Mouse (Mus musculus) heart, adult 2 months (tissue): ENCODE data around the gene Crip2.

Experiments used
- CTCF ChIP-seq: fragments of 200-600 bp; IDR thresholded peaks from 2 replicates; pipeline ENCODE4 v1.8.1; 2022; ENCODE audit warnings: antibody characterized with exemption, mild to moderate bottlenecking, moderate library complexity
- EP300 ChIP-seq: fragments of 200-500 bp; IDR thresholded peaks from 2 replicates; pipeline ENCODE4 v1.6.1; 2011; ENCODE audit warnings: low read depth, low read length, control low read depth; ENCODE audit not compliant: insufficient read depth
- POLR2A ChIP-seq: fragments of 200-500 bp; IDR thresholded peaks from 2 replicates; pipeline ENCODE4 v1.6.1; 2011; ENCODE audit warnings: mild to moderate bottlenecking, low read depth, low read length, control low read depth; ENCODE audit not compliant: insufficient read depth

- TF ChIP-seq EP300: no peak
- TF ChIP-seq CTCF: no peak
- TF ChIP-seq POLR2A: no peak
Measured at GRCm38 (mm10) chr12:113150591-113150990, 10.6 kb downstream of the Crip2 start.
